Comparison of ENCODE assay signal across 20 mouse cellular contexts in genomic region chr14:17852236-17852635, GRCm38 (mm10).
"Had no signal": no experiment of that assay in that cellular context is flagged by ENCODE, and none has a peak within 500 bp of the region (broad histone marks: within the 10 kb centered on the region; RNA-seq: fewer than 3 reads in every experiment).

No protein-coding gene starts in this region.

- H3K4me1 ChIP-seq: heart, embryonic 13.5 days; heart, embryonic 15.5 days; hindbrain, embryonic 13.5 days; hindbrain, embryonic 15.5 days; limb, embryonic 13.5 days; limb, embryonic 15.5 days had no signal

- H3K27me3 ChIP-seq: heart, embryonic 13.5 days; heart, embryonic 15.5 days; hindbrain, embryonic 13.5 days; hindbrain, embryonic 15.5 days; kidney, embryonic 15.5 days; limb, embryonic 13.5 days; limb, embryonic 15.5 days had no signal

- H3K27ac ChIP-seq: heart, embryonic 13.5 days; heart, embryonic 15.5 days; hindbrain, embryonic 13.5 days; hindbrain, embryonic 15.5 days; hindbrain, postnatal 0 days; kidney, embryonic 15.5 days; kidney, postnatal 0 days; limb, embryonic 13.5 days; limb, embryonic 15.5 days had no signal

- DNase-seq: gastrocnemius, postnatal 14 days; gastrocnemius, postnatal 36 days; heart, adult 18-20 months; kidney, adult 11 months; kidney, adult 2 months; kidney, adult 9 months; kidney, postnatal 14 days; kidney, postnatal 36 days; layer of hippocampus, adult 9-11 months; layer of hippocampus, postnatal 36 days; left cerebral cortex, postnatal 4 days had no signal

- H3K4me3 ChIP-seq: heart, embryonic 13.5 days; heart, embryonic 15.5 days; hindbrain, embryonic 13.5 days; hindbrain, embryonic 15.5 days; kidney, embryonic 15.5 days; limb, embryonic 13.5 days; limb, embryonic 15.5 days had no signal
